Mouse (Mus musculus): ENCODE results near the gene Rel. TPM values are rescaled to one million over a fixed set of nuclear protein-coding genes. Genes with fewer than 3 reads are reported as not detected.

The Rel gene
- polyA plus RNA-seq, 1 experiment from 2014 or later = 0.93 TPM

DNA sequence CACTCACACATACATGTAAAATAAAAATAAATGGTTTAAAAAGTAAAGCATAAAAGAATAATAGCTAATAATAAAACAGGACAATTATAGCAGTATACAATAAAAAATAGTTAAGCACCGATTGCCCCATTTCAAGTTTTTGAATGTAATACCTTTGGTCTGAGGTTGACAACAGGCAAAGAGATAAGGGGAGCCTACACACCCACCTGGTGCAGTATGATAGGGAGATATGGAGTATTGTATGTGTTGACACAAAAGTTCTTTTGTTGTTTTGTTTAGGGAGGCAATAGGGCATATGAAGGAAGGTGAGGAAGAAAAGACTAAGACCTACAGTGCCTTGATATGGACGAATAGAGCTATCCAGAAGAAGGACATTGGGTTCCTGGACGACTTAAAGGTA is 50.9 kb downstream of the Rel start:
- H3K9ac ChIP-seq (replicated peaks) = no peak overlapping the region
- H3K9me3 ChIP-seq = no peaks in the 10 kb centered on the region
- no peak overlapping the region for H3K4me2 ChIP-seq
- H3K4me1 ChIP-seq (replicated peaks) = no peaks in the 10 kb centered on the region
- no peaks in the 10 kb centered on the region for H3K27me3 ChIP-seq
- H3K4me3 ChIP-seq (replicated peaks) = no peak overlapping the region
- peaks cover 90% of the 10 kb centered on the region for H3K36me3 ChIP-seq
- H3K27ac ChIP-seq = no peak overlapping the region
- WGBS = 90% methylated on average over 3 of the region's 3 CpGs
- no peak for ATAC-seq (ENCODE audit: insufficient number of reproducible peaks, insufficient read depth, low FRiP score, low TSS enrichment, low read depth)

DNA sequence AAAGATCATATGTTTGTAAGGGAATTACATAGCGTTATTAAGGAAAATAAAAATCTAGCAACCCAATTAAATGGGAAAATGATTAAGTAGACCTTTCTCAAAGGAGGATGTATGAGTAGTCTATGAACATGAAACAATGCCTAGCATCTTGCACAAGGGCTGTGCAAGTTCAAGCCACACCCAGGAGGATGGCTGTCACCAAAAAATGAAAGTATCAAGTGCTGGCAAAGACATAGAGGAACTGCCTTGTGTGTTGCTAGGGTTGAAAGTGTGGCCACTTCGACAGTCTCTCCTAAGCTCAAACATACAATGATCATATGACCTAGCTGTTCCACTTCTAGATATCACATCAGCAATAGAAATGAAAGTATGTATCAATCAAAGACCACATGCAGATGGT is 51.9 kb downstream of the Rel start:
- Histone ChIP-seq H3K9me3 (no peaks in the 10 kb centered on the region), H3K4me1 (replicated peaks) (no peaks in the 10 kb centered on the region), H3K9ac (replicated peaks) (no peak overlapping the region), H3K4me2 (no peak overlapping the region), H3K27me3 (no peaks in the 10 kb centered on the region), H3K27ac (no peak overlapping the region), H3K4me3 (replicated peaks) (no peak overlapping the region), H3K36me3 (peaks cover 94% of the 10 kb centered on the region)
- 94% methylated on average over 2 of the region's 2 CpGs for WGBS
- ATAC-seq (ENCODE audit: insufficient number of reproducible peaks, insufficient read depth, low FRiP score, low TSS enrichment, low read depth) = no peak

DNA sequence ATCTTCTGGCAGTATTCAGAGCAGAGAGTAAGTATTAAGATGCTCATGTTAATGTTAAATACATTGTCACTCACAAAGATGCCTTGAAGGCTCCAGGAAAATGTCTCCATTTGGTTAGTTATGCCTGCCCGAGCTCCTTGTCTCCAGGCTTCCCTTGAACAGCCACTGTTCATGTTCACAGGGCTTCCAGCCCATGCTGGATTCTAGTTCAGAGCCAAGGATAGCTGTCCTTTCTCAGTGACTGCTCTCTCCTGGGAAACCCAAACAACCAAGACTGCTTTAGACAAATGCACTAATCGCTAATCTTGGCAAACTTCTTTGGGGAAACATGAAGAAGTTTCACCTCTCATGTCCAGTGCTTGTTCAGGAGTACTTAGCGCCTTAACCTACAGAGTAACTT is 58.5 kb downstream of the Rel start:
- ATAC-seq (ENCODE audit: insufficient number of reproducible peaks, insufficient read depth, low FRiP score, low TSS enrichment, low read depth) = no peak
- no peaks in the 10 kb centered on the region for H3K4me1 ChIP-seq (replicated peaks)
- no peak overlapping the region for H3K27ac ChIP-seq
- H3K9ac ChIP-seq (replicated peaks) = no peak overlapping the region
- H3K27me3 ChIP-seq = no peaks in the 10 kb centered on the region
- H3K36me3 ChIP-seq = peaks cover 89% of the 10 kb centered on the region
- no peak overlapping the region for H3K4me3 ChIP-seq (replicated peaks)
- 86% methylated on average over 3 of the region's 3 CpGs for WGBS
- H3K4me2 ChIP-seq = no peak overlapping the region
- no peaks in the 10 kb centered on the region for H3K9me3 ChIP-seq

DNA sequence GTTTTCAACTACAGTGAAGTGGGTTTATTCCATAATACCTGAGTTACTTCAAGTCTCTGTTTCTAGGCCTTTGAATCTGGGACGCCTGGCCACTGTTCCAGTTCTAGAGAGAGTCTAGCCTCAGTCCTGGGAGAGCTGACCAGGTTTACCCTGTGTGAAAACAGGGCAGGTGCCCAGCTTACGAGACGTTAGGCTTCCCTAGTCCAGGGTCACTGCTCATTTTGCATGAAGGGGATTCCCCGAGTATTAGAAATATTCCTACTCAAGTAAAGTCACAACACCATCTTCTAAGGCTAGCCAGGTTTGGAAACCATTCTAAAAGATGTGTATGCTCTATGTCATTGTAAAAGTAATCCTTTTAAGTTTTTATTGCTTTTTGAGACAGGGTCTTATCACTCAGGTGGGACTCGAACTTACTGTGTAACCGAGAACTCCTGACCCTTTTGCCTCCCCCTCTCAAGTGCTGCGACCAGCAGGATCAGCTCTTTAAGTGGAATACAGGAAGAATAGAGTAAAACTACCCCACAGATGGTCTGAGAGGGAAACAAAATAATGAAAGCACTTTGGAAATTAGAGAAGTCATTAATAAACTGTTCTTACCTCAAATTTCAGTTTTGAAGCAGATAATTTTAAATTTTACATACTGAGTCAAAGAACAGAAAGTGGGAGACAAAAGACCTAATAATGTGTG is 66.0 kb downstream of the Rel start:
- H3K4me1 ChIP-seq (replicated peaks) = no peaks in the 10 kb centered on the region
- no peak overlapping the region for H3K4me3 ChIP-seq (replicated peaks)
- H3K27ac ChIP-seq = no peak overlapping the region
- H3K27me3 ChIP-seq = no peaks in the 10 kb centered on the region
- 88% methylated on average over 7 of the region's 7 CpGs for WGBS
- no peak for ATAC-seq (ENCODE audit: insufficient number of reproducible peaks, insufficient read depth, low FRiP score, low TSS enrichment, low read depth)
- H3K9ac ChIP-seq (replicated peaks) = no peak overlapping the region
- no peak overlapping the region for H3K4me2 ChIP-seq
- no peaks in the 10 kb centered on the region for H3K9me3 ChIP-seq
- H3K36me3 ChIP-seq = peaks cover 51% of the 10 kb centered on the region

DNA sequence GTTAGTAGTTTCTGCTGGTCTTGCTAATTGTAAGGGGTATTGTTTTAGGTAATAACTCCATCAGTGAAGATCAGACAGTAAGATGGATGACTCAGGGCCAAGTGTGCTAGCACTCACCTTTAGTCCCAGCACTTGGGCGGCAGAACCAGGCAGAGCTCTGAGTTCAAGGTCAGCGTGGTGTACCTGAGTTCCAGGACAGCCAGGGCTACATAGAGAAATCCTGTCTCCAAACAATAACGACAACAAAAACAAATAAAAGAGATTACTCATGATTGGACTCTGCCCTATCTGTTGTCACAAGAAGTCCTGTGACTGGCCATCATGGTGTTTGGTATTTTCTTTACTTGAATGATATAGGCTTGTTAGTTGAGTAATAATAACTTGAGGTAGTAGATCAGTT is 68.9 kb downstream of the Rel start:
- H3K27ac ChIP-seq = no peak overlapping the region
- H3K27me3 ChIP-seq = no peaks in the 10 kb centered on the region
- H3K4me2 ChIP-seq = no peak overlapping the region
- no peak overlapping the region for H3K9ac ChIP-seq (replicated peaks)
- 95% methylated on average over 3 of the region's 3 CpGs for WGBS
- no peaks in the 10 kb centered on the region for H3K9me3 ChIP-seq
- no peak overlapping the region for H3K4me3 ChIP-seq (replicated peaks)
- H3K4me1 ChIP-seq (replicated peaks) = no peaks in the 10 kb centered on the region
- no peak for ATAC-seq (ENCODE audit: insufficient number of reproducible peaks, insufficient read depth, low FRiP score, low TSS enrichment, low read depth)
- H3K36me3 ChIP-seq = peaks cover 29% of the 10 kb centered on the region

DNA sequence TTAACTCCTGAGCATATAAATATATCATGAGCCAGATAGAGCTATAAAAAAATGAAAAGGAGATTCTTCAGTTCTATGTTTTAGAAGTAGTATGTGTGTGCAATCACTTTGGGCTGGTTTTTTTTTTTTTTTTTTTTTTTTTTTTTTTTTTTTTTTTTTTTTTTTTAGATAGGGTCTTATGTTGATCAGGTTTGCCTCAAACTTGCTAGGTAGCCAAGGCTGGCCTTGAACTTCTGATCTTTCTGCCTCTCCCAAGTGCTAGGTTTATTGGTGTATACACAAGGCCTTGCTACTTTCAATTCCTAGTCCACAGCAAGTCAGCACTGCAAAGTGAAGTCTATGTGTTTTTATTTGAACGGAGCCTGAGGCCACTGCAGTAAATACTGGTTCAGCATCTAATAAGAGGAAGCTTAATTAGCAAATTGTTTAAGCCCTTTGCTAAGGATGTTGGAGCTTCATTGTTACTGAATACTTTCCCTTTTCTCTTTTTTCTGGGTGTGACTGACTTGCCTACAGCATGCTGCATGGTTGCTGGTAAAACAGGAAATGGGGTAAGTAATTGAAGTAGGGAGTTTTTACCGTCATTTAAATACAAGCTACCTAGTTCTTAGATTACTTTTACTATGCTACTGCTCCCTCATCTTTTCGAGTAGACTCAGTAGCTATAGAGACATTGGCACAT is 71.2 kb downstream of the Rel start:
- no peak for ATAC-seq (ENCODE audit: insufficient number of reproducible peaks, insufficient read depth, low FRiP score, low TSS enrichment, low read depth)
- H3K9ac ChIP-seq (replicated peaks) = no peak overlapping the region
- H3K4me1 ChIP-seq (replicated peaks) = no peaks in the 10 kb centered on the region
- no peak overlapping the region for H3K4me3 ChIP-seq (replicated peaks)
- H3K4me2 ChIP-seq = no peak overlapping the region
- peaks cover 31% of the 10 kb centered on the region for H3K36me3 ChIP-seq
- H3K27ac ChIP-seq = no peak overlapping the region
- WGBS = 46% methylated on average over 3 of the region's 3 CpGs
- H3K9me3 ChIP-seq = no peaks in the 10 kb centered on the region
- no peaks in the 10 kb centered on the region for H3K27me3 ChIP-seq

DNA sequence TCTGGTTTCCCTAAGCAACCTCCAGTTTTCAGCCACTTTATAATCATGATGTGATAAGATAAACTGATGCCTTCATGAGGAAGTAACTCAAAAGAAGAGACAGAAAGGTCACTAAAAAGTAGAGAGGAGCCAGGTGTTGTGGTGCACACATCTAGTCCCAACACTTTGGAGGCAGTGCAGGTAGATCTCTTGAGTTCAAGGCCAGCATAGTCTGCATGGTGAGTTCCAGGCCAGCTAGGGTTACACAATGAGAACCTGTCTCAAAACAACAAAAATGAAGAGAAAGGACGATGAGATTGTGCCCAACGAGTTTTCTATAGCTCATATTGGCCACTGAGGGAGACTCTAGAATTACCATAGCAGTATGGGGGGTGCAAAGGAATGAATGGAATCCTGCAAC is 72.2 kb downstream of the Rel start:
- no peak overlapping the region for H3K4me3 ChIP-seq (replicated peaks)
- H3K9ac ChIP-seq (replicated peaks) = no peak overlapping the region

DNA sequence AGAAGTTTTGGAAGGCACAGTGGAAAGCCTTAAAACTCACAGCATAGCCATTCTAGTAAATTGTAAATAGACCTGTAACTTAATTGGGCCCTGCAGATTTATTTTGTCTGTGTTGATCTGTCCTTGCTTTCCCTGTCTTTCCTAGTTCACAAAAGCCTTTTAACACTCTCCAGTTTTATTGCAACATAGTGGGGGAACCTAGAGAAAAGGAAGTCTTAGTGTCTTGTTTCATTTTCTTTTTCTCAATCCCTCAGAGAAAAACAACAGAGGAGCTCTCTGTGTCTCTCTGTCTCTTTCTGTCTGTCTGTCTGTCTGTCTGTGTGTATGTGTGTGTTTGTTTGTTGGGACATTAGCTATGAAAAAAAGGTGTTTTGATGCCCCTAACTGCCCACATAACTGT is 74.9 kb downstream of the Rel start:
- no peak for ATAC-seq (ENCODE audit: insufficient number of reproducible peaks, insufficient read depth, low FRiP score, low TSS enrichment, low read depth)
- H3K27ac ChIP-seq = no peak overlapping the region
- no peak overlapping the region for H3K9ac ChIP-seq (replicated peaks)
- no peak overlapping the region for H3K4me2 ChIP-seq
- H3K36me3 ChIP-seq = peaks cover 20% of the 10 kb centered on the region
- no peak overlapping the region for H3K4me3 ChIP-seq (replicated peaks)
- no peaks in the 10 kb centered on the region for H3K4me1 ChIP-seq (replicated peaks)
- no peaks in the 10 kb centered on the region for H3K27me3 ChIP-seq
- H3K9me3 ChIP-seq = no peaks in the 10 kb centered on the region

More for the DNA sequence above, 72.2 kb downstream of the Rel start:
- Histone ChIP-seq H3K4me2 (no peak overlapping the region), H3K36me3 (peaks cover 32% of the 10 kb centered on the region), H3K27me3 (no peaks in the 10 kb centered on the region), H3K4me1 (replicated peaks) (no peaks in the 10 kb centered on the region), H3K9me3 (no peaks in the 10 kb centered on the region), H3K27ac (no peak overlapping the region)
- WGBS = 87% methylated on average over 2 of the region's 2 CpGs
- ATAC-seq (ENCODE audit: insufficient number of reproducible peaks, insufficient read depth, low FRiP score, low TSS enrichment, low read depth) = no peak

DNA sequence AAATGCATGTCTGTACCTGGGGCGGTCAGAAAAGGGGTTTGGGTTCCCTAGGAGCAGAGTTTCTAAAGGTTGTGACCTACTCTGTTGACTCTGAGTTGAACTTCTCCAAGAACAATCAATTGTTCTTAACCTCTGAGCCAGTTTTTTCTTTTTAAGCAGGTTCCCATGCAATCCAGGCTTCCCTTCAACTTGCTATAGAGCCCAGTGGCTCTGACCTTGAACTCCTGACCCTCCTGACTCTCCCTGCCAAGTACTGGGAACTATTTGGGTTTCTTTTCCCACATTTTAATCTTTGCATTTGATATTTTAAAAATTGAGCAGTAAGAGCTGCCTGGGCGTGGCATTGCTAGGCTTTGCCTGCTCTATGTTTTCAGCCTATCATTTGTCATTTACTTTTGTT is 77.5 kb downstream of the Rel start:
- ATAC-seq (ENCODE audit: insufficient number of reproducible peaks, insufficient read depth, low FRiP score, low TSS enrichment, low read depth) = no peak

DNA sequence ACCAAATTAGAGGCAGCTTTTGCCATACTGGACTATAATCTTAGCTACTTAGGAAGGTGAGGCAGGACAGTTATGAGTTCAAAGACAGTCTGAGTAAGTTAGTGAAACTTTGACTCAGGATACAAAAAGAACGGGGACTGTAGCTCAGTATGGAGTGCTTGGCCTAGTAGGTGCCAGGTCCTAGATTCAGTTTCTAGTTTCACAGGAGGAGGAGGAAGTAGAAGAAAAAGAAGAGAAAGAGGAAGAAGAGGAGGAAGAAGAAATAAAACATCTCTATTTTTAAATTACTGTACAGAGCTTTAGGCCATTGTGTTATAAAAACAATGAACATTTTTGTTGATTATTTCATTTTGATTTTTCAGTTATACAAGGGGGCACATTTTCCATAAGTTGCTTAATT is 82.7 kb downstream of the Rel start:
- no peaks in the 10 kb centered on the region for H3K27me3 ChIP-seq
- no peaks in the 10 kb centered on the region for H3K4me1 ChIP-seq (replicated peaks)
- no peak overlapping the region for H3K9ac ChIP-seq (replicated peaks)
- 92% methylated on average over 1 of the region's 1 CpGs for WGBS
- no peak overlapping the region for H3K4me3 ChIP-seq (replicated peaks)
- H3K27ac ChIP-seq = no peak overlapping the region
- no peak for ATAC-seq (ENCODE audit: insufficient number of reproducible peaks, insufficient read depth, low FRiP score, low TSS enrichment, low read depth)
- H3K9me3 ChIP-seq = no peaks in the 10 kb centered on the region
- H3K36me3 ChIP-seq = peaks cover 39% of the 10 kb centered on the region
- H3K4me2 ChIP-seq = no peak overlapping the region

More for the DNA sequence above, 77.5 kb downstream of the Rel start:
- H3K36me3 ChIP-seq = peaks cover 18% of the 10 kb centered on the region
- H3K9me3 ChIP-seq = no peaks in the 10 kb centered on the region
- no peak overlapping the region for H3K27ac ChIP-seq
- H3K4me3 ChIP-seq (replicated peaks) = no peak overlapping the region
- H3K4me2 ChIP-seq = no peak overlapping the region
- 85% methylated on average over 2 of the region's 2 CpGs for WGBS
- H3K4me1 ChIP-seq (replicated peaks) = no peaks in the 10 kb centered on the region
- no peaks in the 10 kb centered on the region for H3K27me3 ChIP-seq
- no peak overlapping the region for H3K9ac ChIP-seq (replicated peaks)

All from limb, embryonic 12.5 days (tissue).